Mouse (Mus musculus) heart, adult 2 months (tissue): ENCODE measurements around the gene Arhgef17.

ENCODE experiments used
- CTCF ChIP-seq: fragments of 200-600 bp; IDR thresholded peaks from 2 replicates; pipeline ENCODE4 v1.8.1; 2022; ENCODE audit warnings: antibody characterized with exemption, mild to moderate bottlenecking, moderate library complexity
- EP300 ChIP-seq: fragments of 200-500 bp; IDR thresholded peaks from 2 replicates; pipeline ENCODE4 v1.6.1; 2011; ENCODE audit warnings: low read depth, low read length, control low read depth; ENCODE audit not compliant: insufficient read depth
- POLR2A ChIP-seq: fragments of 200-500 bp; IDR thresholded peaks from 2 replicates; pipeline ENCODE4 v1.6.1; 2011; ENCODE audit warnings: mild to moderate bottlenecking, low read depth, low read length, control low read depth; ENCODE audit not compliant: insufficient read depth

DNA sequence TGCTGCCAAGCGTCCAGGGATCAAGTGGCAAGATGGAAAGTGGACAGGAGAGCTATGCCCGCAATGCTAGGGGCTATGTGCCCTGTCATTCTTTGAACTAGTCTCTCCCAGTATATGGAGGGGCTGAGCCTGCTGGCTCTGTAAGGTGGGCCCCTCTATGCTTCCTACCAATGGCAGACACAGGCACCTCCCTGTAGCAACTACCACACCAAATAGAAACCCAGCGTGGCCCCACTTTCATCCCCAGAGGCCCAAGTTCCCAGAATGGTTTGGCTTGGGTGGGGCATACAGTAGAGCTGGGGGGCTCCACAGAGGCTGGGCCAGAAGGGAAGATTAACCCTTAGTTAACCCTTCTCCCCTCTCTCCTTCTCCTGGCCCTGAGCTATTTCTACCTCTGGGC, 71.5 kb downstream of the Arhgef17 start:
- TF ChIP-seq CTCF (no peak), POLR2A (no peak), EP300 (no peak)
